16 mouse cellular contexts compared by ENCODE assay signal in the genomic region with DNA sequence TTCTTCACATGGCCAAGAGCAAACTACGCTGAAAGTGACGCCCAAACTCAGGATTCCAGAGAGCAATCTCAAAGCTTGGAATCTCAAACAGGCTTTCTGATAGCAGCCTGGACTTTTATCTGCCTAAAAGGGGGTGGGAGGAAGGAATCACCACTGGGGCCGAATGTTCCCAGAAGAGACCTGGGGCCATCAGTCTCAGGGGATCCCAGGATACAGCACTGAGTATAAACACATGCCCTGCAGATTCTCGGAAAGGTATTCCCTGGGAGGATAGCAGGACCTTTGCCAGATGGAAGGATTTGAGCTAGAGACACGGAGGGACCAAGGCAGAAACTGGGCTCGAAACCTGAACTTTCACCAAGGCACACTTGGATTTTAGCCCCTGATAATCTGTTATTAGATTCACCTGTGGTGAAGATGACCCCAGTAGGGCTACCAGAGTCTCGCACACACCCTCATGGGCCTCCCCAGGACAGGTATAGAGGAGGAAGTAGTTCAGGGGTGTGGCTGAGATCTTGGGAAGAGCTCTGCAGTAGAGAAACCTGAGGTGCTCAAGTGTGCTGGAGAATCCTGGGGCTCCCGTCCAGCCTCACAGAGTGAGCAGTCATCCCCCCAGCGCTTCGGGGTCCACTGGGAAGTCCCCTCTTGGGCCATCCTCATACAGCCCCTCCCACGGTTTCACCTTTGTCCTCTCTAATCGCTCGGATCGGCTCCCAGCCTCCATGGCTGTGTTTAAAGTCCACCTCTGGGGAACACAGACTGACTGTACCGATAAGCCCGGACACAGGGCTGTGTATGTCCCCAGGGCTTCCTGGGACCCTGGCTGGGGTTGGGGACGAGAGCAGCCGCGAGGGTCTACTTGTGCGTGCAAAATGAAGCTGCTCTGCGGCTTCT. TPM values are rescaled to one million over a fixed set of nuclear protein-coding genes. Genes with fewer than 3 reads are reported as not detected.
DNase-seq lines count a peak whose midpoint lies in the region; ATAC-seq and TF ChIP-seq lines count a peak whose summit lies in the region.
"Had no signal": no experiment of that assay in that cellular context is flagged by ENCODE, and none has a peak within 500 bp of the region (broad histone marks: within the 10 kb centered on the region; RNA-seq: fewer than 3 reads in every experiment).

A gene (plus strand): TSS at position 762 of the 894 bp plus-strand sequence.

- WGBS in heart, embryonic 14.5 days: 28% methylated on average over 21 of the region's 21 CpGs
- WGBS in intestine, embryonic 14.5 days: 50% methylated on average over 21 of the region's 21 CpGs
- 17% methylated on average over 21 of the region's 21 CpGs for WGBS in liver, adult 2 months
- 53% methylated on average over 21 of the region's 21 CpGs for WGBS in stomach, embryonic 15.5 days
- 71% methylated on average over 21 of the region's 21 CpGs for WGBS in cerebellum, adult 2 months
- WGBS in hindbrain, embryonic 11.5 days: 76% methylated on average over 21 of the region's 21 CpGs

- peak within 1 kb of the TSS; percentile 58 for H3K4me2 ChIP-seq in heart, embryonic 14.5 days (ENCODE audit: low read length)
- peak within 1 kb of the TSS; percentile 37 for H3K4me2 ChIP-seq in intestine, embryonic 14.5 days (ENCODE audit: low read length)
- peak within 1 kb of the TSS; percentile 10; the same call in 1 of the 2 replicates for H3K4me2 ChIP-seq in stomach, embryonic 15.5 days
- no peak within 1 kb of the TSS for H3K4me2 ChIP-seq in hindbrain, embryonic 11.5 days (replicated peaks; ENCODE audit: low read depth, low read length)
- H3K4me2 ChIP-seq: lung, embryonic 14.5 days had no signal

- TF ChIP-seq POLR2A in liver, adult 2 months (IDR thresholded peaks at IDR 0.05; ENCODE audit: extremely low read depth, insufficient read depth, low read length): peak; percentile 45; the same call in 1 of the 2 replicates
- no peak for TF ChIP-seq POLR2A in cerebellum, adult 2 months (IDR thresholded peaks at IDR 0.05; ENCODE audit: borderline replicate concordance, insufficient read depth, low read length)

- no peak for TF ChIP-seq CTCF in liver, adult 2 months (IDR thresholded peaks at IDR 0.05; ENCODE audit: low read depth, low read length)
- no peak for TF ChIP-seq CTCF in cerebellum, adult 2 months (IDR thresholded peaks at IDR 0.05; ENCODE audit: borderline replicate concordance, insufficient read depth, low read depth, low read length)

- peaks cover 14 to 15% of the 10 kb centered on the region in 2 experiments for H3K4me1 ChIP-seq in heart, embryonic 14.5 days (ENCODE audit: control insufficient read depth in 2 of 2, insufficient read depth in 2 of 2, low read length in 2 of 2)
- peaks cover 7% of the 10 kb centered on the region; the same call in 1 of the 2 replicates for H3K4me1 ChIP-seq in intestine, embryonic 14.5 days (replicated peaks; ENCODE audit: control insufficient read depth, insufficient read depth, low read length)
- peaks cover 9% of the 10 kb centered on the region for H3K4me1 ChIP-seq in liver, adult 2 months (ENCODE audit: control insufficient read depth, insufficient read depth, low read length)
- no peaks in the 10 kb centered on the region for H3K4me1 ChIP-seq in stomach, embryonic 15.5 days
- no peaks in the 10 kb centered on the region for H3K4me1 ChIP-seq in cerebellum, adult 2 months (ENCODE audit: control insufficient read depth, insufficient read depth, low read length)
- H3K4me1 ChIP-seq in hindbrain, embryonic 11.5 days (replicated peaks; ENCODE audit: control insufficient read depth, insufficient read depth, low read length): no peaks in the 10 kb centered on the region

- H3K27me3 ChIP-seq in heart, embryonic 14.5 days (ENCODE audit: control insufficient read depth, insufficient read depth, low read length): no peaks in the 10 kb centered on the region
- H3K27me3 ChIP-seq in intestine, embryonic 14.5 days (replicated peaks; ENCODE audit: control insufficient read depth, insufficient read depth, low read length): no peaks in the 10 kb centered on the region
- no peaks in the 10 kb centered on the region for H3K27me3 ChIP-seq in liver, adult 2 months (ENCODE audit: control insufficient read depth, insufficient read depth, low read length)
- no peaks in the 10 kb centered on the region for H3K27me3 ChIP-seq in stomach, embryonic 15.5 days (replicated peaks)
- H3K27me3 ChIP-seq in cerebellum, adult 2 months (ENCODE audit: control insufficient read depth, insufficient read depth, low read length): no peaks in the 10 kb centered on the region; the same call in 1 of the 2 replicates
- no peaks in the 10 kb centered on the region for H3K27me3 ChIP-seq in hindbrain, embryonic 11.5 days (ENCODE audit: control insufficient read depth, insufficient read depth, low read length)

- no peak within 1 kb of the TSS for H3K27ac ChIP-seq in heart, embryonic 14.5 days (replicated peaks in 1 of 2; ENCODE audit: control insufficient read depth in 1 of 2, insufficient read depth in 1 of 2, low read depth in 2 of 2, low read length in 2 of 2)
- 0 out of 2 replicates have a peak within 1 kb of the TSS, but pooled peaks have one; percentile 43 for H3K27ac ChIP-seq in intestine, embryonic 14.5 days (ENCODE audit: low read depth)
- peak within 1 kb of the TSS; percentile 98 for H3K27ac ChIP-seq in liver, adult 2 months (replicated peaks; ENCODE audit: insufficient read depth, low read depth, low read length)
- H3K27ac ChIP-seq in stomach, embryonic 15.5 days: peak within 1 kb of the TSS; percentile 40; the same call in 1 of the 2 replicates
- H3K27ac ChIP-seq in cerebellum, adult 2 months (ENCODE audit: insufficient read depth, low read length): no peak within 1 kb of the TSS
- H3K27ac ChIP-seq in hindbrain, embryonic 11.5 days (ENCODE audit: low read depth, low read length): no peak within 1 kb of the TSS

- peak within 1 kb of the TSS; percentile 55; the same call in 1 of the 2 replicates for H3K9ac ChIP-seq in heart, embryonic 14.5 days (ENCODE audit: low read length)
- 0 out of 2 replicates have a peak within 1 kb of the TSS, but pooled peaks have one; percentile 13 for H3K9ac ChIP-seq in intestine, embryonic 14.5 days (ENCODE audit: low read length)
- peak within 1 kb of the TSS; percentile 84 for H3K9ac ChIP-seq in liver, adult 2 months (ENCODE audit: low read depth, low read length)
- H3K9ac ChIP-seq in stomach, embryonic 15.5 days: no peak within 1 kb of the TSS
- no peak within 1 kb of the TSS for H3K9ac ChIP-seq in hindbrain, embryonic 11.5 days (ENCODE audit: low read depth, low read length)
- H3K9ac ChIP-seq: lung, embryonic 14.5 days had no signal

- no peak for ATAC-seq in heart, embryonic 14.5 days (ENCODE audit: insufficient number of reproducible peaks, insufficient read depth, low FRiP score, low read depth)
- ATAC-seq in intestine, embryonic 14.5 days (replicated peaks; ENCODE audit: low FRiP score, low TSS enrichment, low read depth): peak; percentile 74; the same call in 1 of the 2 replicates
- peak; percentile 82 for ATAC-seq in stomach, embryonic 15.5 days (ENCODE audit: insufficient read depth, low FRiP score, low read depth)
- ATAC-seq in hindbrain, embryonic 11.5 days (ENCODE audit: low FRiP score): no peak

- H3K79me2 ChIP-seq in liver, adult 2 months (ENCODE audit: control insufficient read depth, insufficient read depth, low read length): peaks cover 21% of the 10 kb centered on the region; the same call in 1 of the 2 replicates

- no peaks in the 10 kb centered on the region for H3K9me3 ChIP-seq in heart, embryonic 14.5 days (ENCODE audit: control insufficient read depth, low read length)
- no peaks in the 10 kb centered on the region for H3K9me3 ChIP-seq in intestine, embryonic 14.5 days (ENCODE audit: control insufficient read depth, low read length)
- no peaks in the 10 kb centered on the region for H3K9me3 ChIP-seq in stomach, embryonic 15.5 days
- H3K9me3 ChIP-seq in hindbrain, embryonic 11.5 days (ENCODE audit: control insufficient read depth, low read length): no peaks in the 10 kb centered on the region

- H3K36me3 ChIP-seq in heart, embryonic 14.5 days (ENCODE audit: control insufficient read depth, insufficient read depth, low read length): no peaks in the 10 kb centered on the region
- no peaks in the 10 kb centered on the region for H3K36me3 ChIP-seq in intestine, embryonic 14.5 days (ENCODE audit: control insufficient read depth, insufficient read depth, low read length)
- no peaks in the 10 kb centered on the region for H3K36me3 ChIP-seq in liver, adult 2 months (ENCODE audit: control insufficient read depth, insufficient read depth, low read length)
- no peaks in the 10 kb centered on the region for H3K36me3 ChIP-seq in stomach, embryonic 15.5 days
- no peaks in the 10 kb centered on the region for H3K36me3 ChIP-seq in hindbrain, embryonic 11.5 days (ENCODE audit: control insufficient read depth, insufficient read depth, low read length)

- H3K4me3 ChIP-seq in heart, embryonic 14.5 days (ENCODE audit: control insufficient read depth in 1 of 2, insufficient read depth in 1 of 2, low read depth in 1 of 2, low read length in 2 of 2): no peak within 1 kb of the TSS
- H3K4me3 ChIP-seq in intestine, embryonic 14.5 days (ENCODE audit: low read depth, low read length): no peak within 1 kb of the TSS
- H3K4me3 ChIP-seq in liver, adult 2 months (ENCODE audit: insufficient read depth, low read depth, low read length): peak within 1 kb of the TSS; percentile 88
- peak within 1 kb of the TSS; percentile 8; the same call in 1 of the 2 replicates for H3K4me3 ChIP-seq in stomach, embryonic 15.5 days (replicated peaks)
- no peak within 1 kb of the TSS for H3K4me3 ChIP-seq in cerebellum, adult 2 months (replicated peaks; ENCODE audit: insufficient read depth, low read depth, low read length)
- no peak within 1 kb of the TSS for H3K4me3 ChIP-seq in hindbrain, embryonic 11.5 days (ENCODE audit: low read depth, low read length)

- no peak for DNase-seq in heart, adult 18-20 months
- peak; percentile 58 for DNase-seq in intestine, embryonic 14.5 days (ENCODE audit: low spot score)
- DNase-seq in liver, adult 2 months (ENCODE audit: extremely low read depth, low read depth, low spot score): peak; percentile 83
- DNase-seq in cerebellum, adult 2 months: no peak
- DNase-seq in hindbrain, embryonic 11.5 days (ENCODE audit: low spot score): no peak
- DNase-seq: cerebellum, adult 11 months; gastrocnemius, postnatal 25 days; kidney, postnatal 10 days; lung, embryonic 14.5 days; midbrain, embryonic 14.5 days had no signal

RNA-seq across cellular contexts. Expression of the gene that starts here (rescaled TPM):
- 0.50 and 0.55 TPM in 2 replicates for polyA plus RNA-seq in heart, embryonic 14.5 days (2014; fragmentation: Nextera tagmentation; extraction: Ambion mirVana)
- not detected for total RNA-seq in heart, adult 18-20 months (2021)
- polyA plus RNA-seq in intestine, embryonic 14.5 days (2014; fragmentation: Nextera tagmentation; extraction: Ambion mirVana): 11.6 and 14.2 TPM in 2 replicates
- total RNA-seq in liver, adult 2 months (2014; rRNA removed): 58.5 and 63.4 TPM in 2 replicates
- 66.6 and 69.9 TPM in 2 replicates for polyA plus RNA-seq in liver, adult 2 months (2012; rRNA removed)
- polyA plus RNA-seq in stomach, embryonic 15.5 days (2015; fragmentation: Nextera tagmentation; extraction: Ambion mirVana): 12.1 and 12.9 TPM in 2 replicates
- not detected in 2 replicates for polyA plus RNA-seq in cerebellum, adult 2 months (2012; rRNA removed)
- polyA plus RNA-seq in hindbrain, embryonic 11.5 days (2014; fragmentation: Nextera tagmentation; extraction: Ambion mirVana): 0.18 and 0.22 TPM in 2 replicates
- total RNA-seq: gastrocnemius, postnatal 25 days; layer of hippocampus, postnatal 25 days; left cerebral cortex, postnatal 36 days had no signal
- polyA plus RNA-seq: cortical plate, adult 2 months; lung, embryonic 14.5 days; midbrain, embryonic 14.5 days; neural tube, embryonic 11.5 days had no signal

Comparison
In these comparisons a context has a peak if more than half of its experiments do, and no peak if none do; other contexts are left out.
1. RNA of the gene that starts here (total RNA-seq): 58.5 to 63.4 TPM in liver, adult 2 months; not detected in heart, adult 18-20 months; every median in the first group is over 10 times any median in the second.
2. ATAC-seq: peak in intestine, embryonic 14.5 days (single experiment) and stomach, embryonic 15.5 days (single experiment); none in heart, embryonic 14.5 days (single experiment) and hindbrain, embryonic 11.5 days (single experiment).
3. H3K27ac ChIP-seq: peak in intestine, embryonic 14.5 days (single experiment), liver, adult 2 months (single experiment) and stomach, embryonic 15.5 days (single experiment); none in heart, embryonic 14.5 days (0 of 2), cerebellum, adult 2 months (single experiment) and hindbrain, embryonic 11.5 days (single experiment).
4. H3K4me3 ChIP-seq: peak in liver, adult 2 months (single experiment) and stomach, embryonic 15.5 days (single experiment); none in heart, embryonic 14.5 days (0 of 2), intestine, embryonic 14.5 days (single experiment), cerebellum, adult 2 months (single experiment) and hindbrain, embryonic 11.5 days (single experiment).
5. H3K9ac ChIP-seq: peak in heart, embryonic 14.5 days (single experiment), intestine, embryonic 14.5 days (single experiment) and liver, adult 2 months (single experiment); none in stomach, embryonic 15.5 days (single experiment) and hindbrain, embryonic 11.5 days (single experiment).
6. DNase-seq: peak in intestine, embryonic 14.5 days (single experiment) and liver, adult 2 months (single experiment); none in heart, adult 18-20 months (0 of 2), cerebellum, adult 2 months (0 of 2) and hindbrain, embryonic 11.5 days (single experiment).